Mouse (Mus musculus) C3H10T1/2 (cell line): ENCODE results near the gene Afg3l1. TPM values are rescaled to one million over a fixed set of nuclear protein-coding genes. Genes with fewer than 3 reads are reported as not detected.

Source experiments
- polyA plus RNA-seq, 2 experiments: library from polyadenylated mRNA; unstranded; fragments of >200 nt; fragmentation: generic; extraction: Trizol; gene quantifications; one replicate each; pipeline ENCODE4 v1.2.1; 2012; ENCODE audit warnings: missing spikeins in 2 of 2

Gene Afg3l1
- polyA plus RNA-seq: 10 to 100 TPM; 22.1 to 24.6 TPM

GRCm38 (mm10) chr8:123477737-123478258, at the start of gene Afg3l1:
TSS of gene Afg3l1 (plus strand) at chr8:123477903.

GRCm38 (mm10) chr8:123514781-123515539, 37.3 kb downstream of the Afg3l1 start, which contains the start of gene Dbndd1:
TSS of gene Dbndd1 (minus strand) at chr8:123515463.

GRCm38 (mm10) chr8:123518667-123519066, 41.0 kb downstream of the Afg3l1 start, which contains the start of gene Gas8:
TSS of gene Gas8 (plus strand) at chr8:123518834.

Other genes with a start within 250 kb of the Afg3l1 start
- gene Spata2l, start 241.7 kb upstream of the Afg3l1 start, polyA plus RNA-seq: 1 to 10 TPM; 1.1 to 4.4 TPM
- 10 to 100 TPM in 1 of 2 experiments, 1 to 10 TPM in 1; 2.3 to 15.3 TPM for gene Zfp276, start 223.7 kb upstream of the Afg3l1 start, polyA plus RNA-seq
- gene Vps9d1, start 223.6 kb upstream of the Afg3l1 start, polyA plus RNA-seq: 10 to 100 TPM in 1 of 2 experiments, 1 to 10 TPM in 1; 4.7 to 17.9 TPM
- gene Fanca, start 159.3 kb upstream of the Afg3l1 start, polyA plus RNA-seq: 10 to 100 TPM; 12.4 to 13.9 TPM
- 1 to 10 TPM; 3.2 to 7.7 TPM for gene Spire2, start 145.2 kb upstream of the Afg3l1 start, polyA plus RNA-seq
- gene Tcf25, start 104.2 kb upstream of the Afg3l1 start, polyA plus RNA-seq: 100 to 1,000 TPM; 119 to 155 TPM
- gene Mc1r, start 70.8 kb upstream of the Afg3l1 start, polyA plus RNA-seq: under 1 TPM; 0.01 to 0.02 TPM
- 1 to 10 TPM; 3.2 to 9.8 TPM for gene Tubb3, start 66.5 kb upstream of the Afg3l1 start, polyA plus RNA-seq
- gene Def8, start 54.4 kb upstream of the Afg3l1 start, polyA plus RNA-seq: 10 to 100 TPM; 18.9 to 32.1 TPM
- gene Dbndd1, start 37.6 kb downstream of the Afg3l1 start, polyA plus RNA-seq: 1 to 10 TPM in 1 of 2 experiments, under 1 TPM in 1; 0.30 to 1.5 TPM
- 10 to 100 TPM; 24.0 to 45.5 TPM for gene Gas8, start 40.9 kb downstream of the Afg3l1 start, polyA plus RNA-seq
- gene Rhou, start 176.0 kb downstream of the Afg3l1 start, polyA plus RNA-seq: 10 to 100 TPM in 1 of 2 experiments, 1 to 10 TPM in 1; 4.1 to 35.4 TPM